Mouse (Mus musculus) myocyte (in vitro differentiated cells): Measurements from ENCODE around the gene Rpp25l. TPM values are rescaled to one million over a fixed set of nuclear protein-coding genes. Genes with fewer than 3 reads are reported as not detected.
A peak's percentile ranks its signal among the peaks of the same experiment; 100 is the strongest.
"Not testable (repeated sequence)": the region's sequence is repeated elsewhere in the genome, so short reads cannot be mapped to it uniquely, and the experiment has no call there.

Experiments used
- H3K27me3 ChIP-seq: one replicate; pipeline ENCODE4 v1.6.1; 2011; ENCODE audit not compliant: control insufficient read depth, insufficient read depth, insufficient read length
- H3K36me3 ChIP-seq: one replicate; pipeline ENCODE4 v1.6.1; 2011; ENCODE audit not compliant: control insufficient read depth, insufficient read depth
- H3K4me2 ChIP-seq: one replicate; pipeline ENCODE4 v1.6.1; 2011; ENCODE audit warnings: low read depth, control low read depth
- H3K4me3 ChIP-seq: one replicate; pipeline ENCODE4 v1.5.1; 2011; ENCODE audit warnings: mild to moderate bottlenecking, control low read depth, moderate library complexity
- H3K79me2 ChIP-seq: one replicate; pipeline ENCODE4 v1.6.1; 2011; ENCODE audit not compliant: control insufficient read depth, insufficient read depth
- H3ac ChIP-seq: one replicate; pipeline ENCODE4 v1.6.1; 2011; ENCODE audit not compliant: control insufficient read depth, insufficient read length
- CEBPB ChIP-seq: IDR thresholded peaks from 2 replicates; pipeline ENCODE4 v1.6.1; 2011; ENCODE audit warnings: mild to moderate bottlenecking, moderate library complexity; ENCODE audit not compliant: poor library complexity, insufficient read depth, severe bottlenecking
- E2F4 ChIP-seq: IDR thresholded peaks from one replicate; pipeline ENCODE4 v1.6.1; 2011; ENCODE audit warnings: mild to moderate bottlenecking, control low read depth, moderate library complexity; ENCODE audit not compliant: insufficient read depth
- MAX ChIP-seq: IDR thresholded peaks from one replicate; pipeline ENCODE4 v1.6.1; 2011; ENCODE audit warnings: low read depth, mild to moderate bottlenecking, control low read depth
- MYOD1 ChIP-seq, 3 experiments: IDR thresholded peaks; one replicate each; pipeline ENCODE4 v1.6.1; 2011; ENCODE audit warnings: control low read depth in 2 of 3, low read depth in 2 of 3, mild to moderate bottlenecking in 2 of 3, moderate library complexity in 1 of 3; ENCODE audit not compliant: insufficient read length in 2 of 3, control insufficient read depth in 1 of 3
- MYOG ChIP-seq, 3 experiments: IDR thresholded peaks; one replicate each; pipeline ENCODE4 v1.6.1; 2011; ENCODE audit warnings: control low read depth in 2 of 3, low read depth in 2 of 3, mild to moderate bottlenecking in 2 of 3; ENCODE audit not compliant: insufficient read length in 2 of 3, control insufficient read depth in 1 of 3, insufficient read depth in 1 of 3
- POLR2A ChIP-seq: IDR thresholded peaks from one replicate; pipeline ENCODE4 v1.6.1; 2011; ENCODE audit warnings: low read depth, mild to moderate bottlenecking, control low read depth, moderate library complexity; ENCODE audit not compliant: insufficient read length
- POLR2AphosphoS2 ChIP-seq: IDR thresholded peaks from one replicate; pipeline ENCODE4 v1.6.1; 2011; ENCODE audit warnings: low read depth, control low read depth; ENCODE audit not compliant: insufficient read length
- REST ChIP-seq: IDR thresholded peaks from one replicate; pipeline ENCODE4 v1.6.1; 2011; ENCODE audit warnings: mild to moderate bottlenecking, control low read depth, moderate library complexity; ENCODE audit not compliant: insufficient read depth, insufficient read length
- SRF ChIP-seq: IDR thresholded peaks from one replicate; pipeline ENCODE4 v1.6.1; 2011; ENCODE audit warnings: low read depth; ENCODE audit not compliant: control insufficient read depth, insufficient read length
- TCF12 ChIP-seq: IDR thresholded peaks from one replicate; pipeline ENCODE4 v1.6.1; 2011; ENCODE audit warnings: mild to moderate bottlenecking, control low read depth; ENCODE audit not compliant: poor library complexity, insufficient read depth, severe bottlenecking
- TCF3 ChIP-seq: IDR thresholded peaks from one replicate; pipeline ENCODE4 v1.6.1; 2011; ENCODE audit warnings: low read depth, control low read depth; ENCODE audit not compliant: insufficient read length
- USF1 ChIP-seq: IDR thresholded peaks from one replicate; pipeline ENCODE4 v1.6.1; 2011; ENCODE audit warnings: low read depth, mild to moderate bottlenecking, control low read depth, moderate library complexity
- polyA plus RNA-seq: library from polyadenylated mRNA; unstranded; fragments of >200 nt; fragmentation: generic; extraction: Trizol; gene quantifications from one replicate; pipeline ENCODE4 v1.2.1, GENCODE M21; 2012; ENCODE audit warnings: missing spikeins

Gene Rpp25l
- polyA plus RNA-seq, 1 experiment: 43.8 TPM

- TF ChIP-seq MYOG (IDR thresholded peaks at IDR 0.05; ENCODE audit: control insufficient read depth in 1 of 3, insufficient read depth in 1 of 3, insufficient read length in 2 of 3, low read depth in 2 of 3): no peak
- TF ChIP-seq TCF12: no peak
- TF ChIP-seq POLR2A: no peak
- no peak for TF ChIP-seq TCF3
- no peak for TF ChIP-seq E2F4
- no peak for TF ChIP-seq MAX
- TF ChIP-seq USF1: no peak
- no peak for TF ChIP-seq POLR2AphosphoS2
- no peak for TF ChIP-seq REST
- no peak for TF ChIP-seq CEBPB
- TF ChIP-seq SRF: no peak
- no peak for TF ChIP-seq MYOD1 (IDR thresholded peaks at IDR 0.05; ENCODE audit: control insufficient read depth in 1 of 3, insufficient read length in 2 of 3, low read depth in 2 of 3)
- peaks cover 8% of the 10 kb centered on the region for H3K79me2 ChIP-seq
Measured at GRCm38 (mm10) chr4:41710229-41710628, 3.1 kb downstream of the Rpp25l start.

GRCm38 (mm10) chr4:41708192-41708745 is 5.1 kb downstream of the Rpp25l start:
- Histone ChIP-seq H3K27me3 (peaks cover 12% of the 10 kb centered on the region), H3K4me2 (peak overlapping the region; percentile 39), H3K4me3 (no peak overlapping the region), H3K79me2 (peaks cover 8% of the 10 kb centered on the region), H3K36me3 (no peaks in the 10 kb centered on the region), H3ac (no peak overlapping the region)
- TF ChIP-seq USF1: no peak
- no peak for TF ChIP-seq REST
- no peak for TF ChIP-seq MAX
- TF ChIP-seq SRF: no peak
- TF ChIP-seq CEBPB: no peak
- no peak for TF ChIP-seq MYOG (IDR thresholded peaks at IDR 0.05; ENCODE audit: control insufficient read depth in 1 of 3, insufficient read depth in 1 of 3, insufficient read length in 2 of 3, low read depth in 2 of 3)
- TF ChIP-seq MYOD1 (IDR thresholded peaks at IDR 0.05; ENCODE audit: control insufficient read depth in 1 of 3, insufficient read length in 2 of 3, low read depth in 2 of 3): no peak
- TF ChIP-seq E2F4: no peak
- no peak for TF ChIP-seq POLR2AphosphoS2
- TF ChIP-seq POLR2A: no peak
- TF ChIP-seq TCF3: no peak
- no peak for TF ChIP-seq TCF12

More at GRCm38 (mm10) chr4:41710229-41710628, 3.1 kb downstream of the Rpp25l start:
- no peak overlapping the region for H3K4me3 ChIP-seq
- H3K36me3 ChIP-seq: no peaks in the 10 kb centered on the region
- no peak overlapping the region for H3K4me2 ChIP-seq
- no peak overlapping the region for H3ac ChIP-seq
- H3K27me3 ChIP-seq: no peaks in the 10 kb centered on the region

- no peak overlapping the region for H3ac ChIP-seq
- no peak overlapping the region for H3K4me3 ChIP-seq
- H3K27me3 ChIP-seq: peaks cover 12% of the 10 kb centered on the region
- peak overlapping the region; percentile 52 for H3K4me2 ChIP-seq
- no peaks in the 10 kb centered on the region for H3K79me2 ChIP-seq
- H3K36me3 ChIP-seq: no peaks in the 10 kb centered on the region
- TF ChIP-seq MYOD1 (IDR thresholded peaks at IDR 0.05; ENCODE audit: control insufficient read depth in 1 of 3, insufficient read length in 2 of 3, low read depth in 2 of 3): peak in 1 of 3 experiments; percentile 16
- TF ChIP-seq MAX: no peak
Measured at GRCm38 (mm10) chr4:41707011-41707535, 6.3 kb downstream of the Rpp25l start.

GRCm38 (mm10) chr4:41705922-41706754 is 7.2 kb downstream of the Rpp25l start:
- Histone ChIP-seq H3ac (no peak overlapping the region), H3K79me2 (no peaks in the 10 kb centered on the region), H3K4me2 (peak overlapping the region; percentile 52), H3K27me3 (peaks cover 12% of the 10 kb centered on the region), H3K4me3 (no peak overlapping the region), H3K36me3 (no peaks in the 10 kb centered on the region)
- TF ChIP-seq USF1: no peak
- TF ChIP-seq TCF12: no peak
- no peak for TF ChIP-seq E2F4
- no peak for TF ChIP-seq POLR2A
- TF ChIP-seq CEBPB: no peak

- H3K4me3 ChIP-seq: no peak overlapping the region
- no peaks in the 10 kb centered on the region for H3K79me2 ChIP-seq
- H3K27me3 ChIP-seq: peaks cover 12% of the 10 kb centered on the region
- no peak overlapping the region for H3K4me2 ChIP-seq
- no peaks in the 10 kb centered on the region for H3K36me3 ChIP-seq
- TF ChIP-seq CEBPB: no peak
- TF ChIP-seq MYOD1 (IDR thresholded peaks at IDR 0.05; ENCODE audit: control insufficient read depth in 1 of 3, insufficient read length in 2 of 3, low read depth in 2 of 3): no peak
- TF ChIP-seq MYOG (IDR thresholded peaks at IDR 0.05; ENCODE audit: control insufficient read depth in 1 of 3, insufficient read depth in 1 of 3, insufficient read length in 2 of 3, low read depth in 2 of 3): no peak
- no peak for TF ChIP-seq REST
- no peak for TF ChIP-seq USF1
- TF ChIP-seq E2F4: no peak
- TF ChIP-seq SRF: no peak
- TF ChIP-seq MAX: no peak
- no peak for TF ChIP-seq TCF12
- no peak for TF ChIP-seq POLR2AphosphoS2
- no peak for TF ChIP-seq POLR2A
- no peak for TF ChIP-seq TCF3
- H3ac ChIP-seq: no peak overlapping the region
Measured at GRCm38 (mm10) chr4:41704651-41705050, 8.7 kb downstream of the Rpp25l start.

GRCm38 (mm10) chr4:41702226-41702625 is 11.1 kb downstream of the Rpp25l start:
- peaks cover 15% of the 10 kb centered on the region for H3K27me3 ChIP-seq
- not testable (repeated sequence) for H3K4me3 ChIP-seq, H3K36me3 ChIP-seq, H3K79me2 ChIP-seq, H3ac ChIP-seq, H3K4me2 ChIP-seq

- not testable (repeated sequence) for H3K4me2 ChIP-seq, H3K36me3 ChIP-seq, H3K4me3 ChIP-seq, H3ac ChIP-seq, H3K79me2 ChIP-seq
- peaks cover 15% of the 10 kb centered on the region for H3K27me3 ChIP-seq
Measured at GRCm38 (mm10) chr4:41700224-41700623, 13.1 kb downstream of the Rpp25l start.
